Mouse (Mus musculus) embryo, embryonic 11.5 days (tissue): ENCODE measurements at regions not wholly inside any gene's neighbourhood (a gene's known extent, or its start where the extent isn't known, plus 50 kb on each side); places are given as distances from the start of the nearest gene placed in this dataset.

Experiments
- DNase-seq: peaks from one replicate; pipeline ENCODE4 v3.0.0-alpha.2; 2012; ENCODE audit warnings: low read depth, low spot score

GRCm38 (mm10) chr16:92928201-92928600 lies 102.3 kb upstream of the Runx1 start:
- DNase-seq, result peak; percentile 14

- peak; percentile 32 for DNase-seq
These were observed 101.7 kb upstream of the Runx1 start for GRCm38 (mm10) chr16:92927662-92928061.

- DNase-seq, result no peak
These were observed 100.9 kb upstream of the Runx1 start for GRCm38 (mm10) chr16:92926853-92927252.

- no peak for DNase-seq
These were observed 95.0 kb upstream of the Runx1 start for GRCm38 (mm10) chr16:92920947-92921346.

- DNase-seq, result no peak
These were observed 91.4 kb upstream of the Runx1 start for GRCm38 (mm10) chr16:92917356-92917755.

- no peak for DNase-seq
These were observed 89.7 kb upstream of the Runx1 start for GRCm38 (mm10) chr16:92915651-92916050.

GRCm38 (mm10) chr16:92906873-92907272 lies 80.9 kb upstream of the Runx1 start:
- no peak for DNase-seq

GRCm38 (mm10) chr16:92905626-92906025 lies 79.7 kb upstream of the Runx1 start:
- no peak for DNase-seq

- no peak for DNase-seq
These were observed 78.0 kb upstream of the Runx1 start for GRCm38 (mm10) chr16:92903892-92904473.

GRCm38 (mm10) chr16:92903486-92903885 lies 77.5 kb upstream of the Runx1 start:
- DNase-seq, result no peak

GRCm38 (mm10) chr16:92899704-92900103 lies 73.8 kb upstream of the Runx1 start:
- DNase-seq, result no peak

GRCm38 (mm10) chr16:92891741-92892140 lies 65.8 kb upstream of the Runx1 start:
- no peak for DNase-seq

GRCm38 (mm10) chr16:92890713-92891112 lies 64.8 kb upstream of the Runx1 start:
- DNase-seq, result no peak

- no peak for DNase-seq
These were observed 63.6 kb upstream of the Runx1 start for GRCm38 (mm10) chr16:92889537-92889936.

- DNase-seq, result no peak
These were observed 60.3 kb upstream of the Runx1 start for GRCm38 (mm10) chr16:92886226-92886625.

GRCm38 (mm10) chr16:92883821-92884272 lies 57.9 kb upstream of the Runx1 start:
- DNase-seq, result peak; percentile 22

GRCm38 (mm10) chr16:92880356-92881043 lies 54.6 kb upstream of the Runx1 start:
- no peak for DNase-seq

GRCm38 (mm10) chr16:92878081-92878480 lies 52.1 kb upstream of the Runx1 start:
- DNase-seq, result no peak
